Mouse (Mus musculus) stomach, adult 2 months (tissue): Measurements from ENCODE around the gene Zfp119a. TPM values are rescaled to one million over a fixed set of nuclear protein-coding genes. Genes with fewer than 3 reads are reported as not detected.

Experiments
- polyA plus RNA-seq: library from polyadenylated mRNA; depleted of rRNA; stranded (reverse); fragments of >200 nt; gene quantifications from 2 replicates; pipeline ENCODE4 v1.2.3, GENCODE M21; 2012; rRNA removed

Gene Zfp119a
- polyA plus RNA-seq: not detected in 2 replicates

DNA sequence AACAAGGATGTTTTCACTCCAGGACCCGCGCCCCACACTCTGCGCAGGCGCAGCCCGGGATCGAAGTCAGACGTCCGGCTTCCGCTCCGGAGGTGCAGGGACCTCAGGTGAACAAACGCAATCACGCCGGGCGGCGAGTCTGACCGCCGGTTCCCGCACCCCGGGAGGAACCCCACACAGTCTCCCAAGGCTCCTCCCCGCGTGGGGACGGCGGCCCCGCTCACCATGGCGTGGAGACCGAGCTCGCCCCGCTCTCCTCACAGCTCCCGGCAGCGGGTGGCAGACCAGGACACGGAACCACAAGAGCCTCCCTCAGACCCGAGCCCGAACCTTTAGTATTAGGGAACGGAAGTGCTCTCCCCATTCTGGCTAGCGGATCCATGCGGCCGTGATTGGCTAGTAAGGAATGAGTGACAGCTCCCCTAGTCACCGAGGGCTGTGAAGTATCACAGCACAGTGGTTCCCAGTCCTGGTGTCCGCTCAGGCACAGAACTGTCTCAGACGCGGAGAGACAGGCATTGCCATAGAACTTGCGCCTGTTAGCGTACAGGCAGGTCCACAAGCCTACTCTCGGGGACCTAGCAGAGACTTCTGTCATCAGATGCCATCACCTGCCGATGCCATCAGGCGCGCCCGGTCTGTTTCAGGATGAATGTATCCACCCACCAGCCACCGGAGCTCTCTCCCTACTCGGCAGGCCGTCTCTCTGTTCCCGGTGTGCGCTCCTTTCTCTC, at the start of gene Zfp119a:
Gene Zfp119a (minus strand): TSS at position 295 of the 734 bp plus-strand sequence.

Other genes with a start within 250 kb of the Zfp119a start
- gene Pot1b, start 166.3 kb downstream of the Zfp119a start, polyA plus RNA-seq: 0.16 and 0.18 TPM in 2 replicates
- 0.14 and 0.15 TPM in 2 replicates for gene Adgre4, start 128.9 kb downstream of the Zfp119a start, polyA plus RNA-seq
- 0.03 and 0.10 TPM in 2 replicates for gene Zfp959, start 13.2 kb upstream of the Zfp119a start, polyA plus RNA-seq
- not detected in 2 replicates for gene Zfp119b, start 70.6 kb upstream of the Zfp119a start, polyA plus RNA-seq
- 1.7 and 3.1 TPM in 2 replicates for gene Ebi3, start 73.7 kb upstream of the Zfp119a start, polyA plus RNA-seq
- gene Yju2, start 80.2 kb upstream of the Zfp119a start, polyA plus RNA-seq: 2.5 and 2.8 TPM in 2 replicates
- gene Shd, start 91.5 kb upstream of the Zfp119a start, polyA plus RNA-seq: 1.0 and 2.0 TPM in 2 replicates
- 0.23 and 0.35 TPM in 2 replicates for gene Fsd1, start 107.6 kb upstream of the Zfp119a start, polyA plus RNA-seq
- 35.8 and 36.1 TPM in 2 replicates for gene Stap2, start 126.7 kb upstream of the Zfp119a start, polyA plus RNA-seq
- 68.7 and 91.5 TPM in 2 replicates for gene Mpnd, start 126.8 kb upstream of the Zfp119a start, polyA plus RNA-seq
- 56.0 and 61.6 TPM in 2 replicates for gene Sh3gl1, start 157.7 kb upstream of the Zfp119a start, polyA plus RNA-seq
- 1.4 and 2.1 TPM in 2 replicates for gene Chaf1a, start 161.5 kb upstream of the Zfp119a start, polyA plus RNA-seq
- gene Ubxn6, start 196.1 kb upstream of the Zfp119a start, polyA plus RNA-seq: 25.8 and 28.1 TPM in 2 replicates
- gene Hdgfl2, start 200.7 kb upstream of the Zfp119a start, polyA plus RNA-seq: 22.5 and 23.4 TPM in 2 replicates
- gene Plin4, start 230.9 kb upstream of the Zfp119a start, polyA plus RNA-seq: 10.9 and 12.4 TPM in 2 replicates
- gene Plin5, start 238.7 kb upstream of the Zfp119a start, polyA plus RNA-seq: 0.91 and 1.1 TPM in 2 replicates
- 20.4 and 44.5 TPM in 2 replicates for gene Lrg1, start 243.1 kb upstream of the Zfp119a start, polyA plus RNA-seq